Mouse (Mus musculus) left cerebral cortex, adult 11 months (tissue): ENCODE measurements around the gene Max.
A peak's percentile ranks its signal among the peaks of the same experiment; 100 is the strongest.

Experiments used
- DNase-seq: peaks from one replicate; pipeline ENCODE4 v3.0.0; 2022; ENCODE audit warnings: low spot score

The Max gene

GRCm38 (mm10) chr12:76954698-76955423, 7.1 kb downstream of the Max start:
- DNase-seq: peak; percentile 62

GRCm38 (mm10) chr12:76953750-76954363, 8.1 kb downstream of the Max start:
- DNase-seq: no peak

- DNase-seq: no peak
These were observed 11.7 kb downstream of the Max start for GRCm38 (mm10) chr12:76950330-76950729.

GRCm38 (mm10) chr12:76948781-76949180, 13.2 kb downstream of the Max start:
- no peak for DNase-seq

- no peak for DNase-seq
These were observed 13.8 kb downstream of the Max start for GRCm38 (mm10) chr12:76948185-76948584.

- no peak for DNase-seq
These were observed 14.5 kb downstream of the Max start for GRCm38 (mm10) chr12:76947487-76947886.

GRCm38 (mm10) chr12:76943466-76943865, 18.5 kb downstream of the Max start:
- DNase-seq: no peak

GRCm38 (mm10) chr12:76943046-76943445, 19.0 kb downstream of the Max start:
- DNase-seq: no peak

GRCm38 (mm10) chr12:76942476-76942875, 19.5 kb downstream of the Max start:
- DNase-seq: peak; percentile 9

GRCm38 (mm10) chr12:76941524-76941923, 20.5 kb downstream of the Max start:
- no peak for DNase-seq

GRCm38 (mm10) chr12:76938013-76938412, 24.0 kb downstream of the Max start:
- DNase-seq: no peak

- DNase-seq: no peak
These were observed 25.8 kb downstream of the Max start for GRCm38 (mm10) chr12:76936211-76936610.

- no peak for DNase-seq
These were observed 27.6 kb downstream of the Max start for GRCm38 (mm10) chr12:76934438-76934837.

GRCm38 (mm10) chr12:76932688-76933060, 29.3 kb downstream of the Max start:
- DNase-seq: no peak

- no peak for DNase-seq
These were observed 30.0 kb downstream of the Max start for GRCm38 (mm10) chr12:76931739-76932687.

GRCm38 (mm10) chr12:76930177-76930576, 31.8 kb downstream of the Max start:
- no peak for DNase-seq

- no peak for DNase-seq
These were observed 34.5 kb downstream of the Max start for GRCm38 (mm10) chr12:76927539-76927938.

GRCm38 (mm10) chr12:76927012-76927411, 35.0 kb downstream of the Max start:
- no peak for DNase-seq

- no peak for DNase-seq
These were observed 35.6 kb downstream of the Max start for GRCm38 (mm10) chr12:76926338-76926945.

GRCm38 (mm10) chr12:76924904-76925604, 36.9 kb downstream of the Max start:
- DNase-seq: no peak

GRCm38 (mm10) chr12:76923118-76923517, 38.9 kb downstream of the Max start:
- no peak for DNase-seq

GRCm38 (mm10) chr12:76920990-76921389, 41.0 kb downstream of the Max start:
- DNase-seq: no peak
